14 mouse cellular contexts compared by ENCODE assay signal in genomic region chr7:127144412-127144811, GRCm38 (mm10). TPM values are rescaled to one million over a fixed set of nuclear protein-coding genes. Genes with fewer than 3 reads are reported as not detected.
DNase-seq lines count a peak whose midpoint lies in the region; ATAC-seq and TF ChIP-seq lines count a peak whose summit lies in the region.
"Had no signal": no experiment of that assay in that cellular context is flagged by ENCODE, and none has a peak within 500 bp of the region (broad histone marks: within the 10 kb centered on the region; RNA-seq: fewer than 3 reads in every experiment).

No protein-coding gene starts in this region.

- no peaks in the 10 kb centered on the region for H3K9me3 ChIP-seq in ES-E14 (ENCODE audit: control insufficient read depth, insufficient read depth, low read depth, low read length)
- H3K9me3 ChIP-seq in liver, postnatal 0 days (ENCODE audit: low read length) = no peaks in the 10 kb centered on the region
- H3K9me3 ChIP-seq: forebrain, embryonic 10.5 days; limb, embryonic 13.5 days had no signal

- TF ChIP-seq EP300 in liver, postnatal 0 days (IDR thresholded peaks at IDR 0.05; ENCODE audit: low read depth) = no peak

- in situ Hi-C loops in ES-E14 (cut with MboI; ENCODE audit: low sequenced_read_pairs in 2 of 2, unreplicated experiment in 2 of 2) = no loop called here

- peak overlapping the region; percentile 31; the same call in 1 of the 2 replicates for H3K9ac ChIP-seq in ES-E14 (ENCODE audit: insufficient read depth, low read depth, low read length, poor library complexity, severe bottlenecking)
- no peak overlapping the region for H3K9ac ChIP-seq in liver, postnatal 0 days (replicated peaks)
- H3K9ac ChIP-seq: limb, embryonic 13.5 days had no signal

- H3K27ac ChIP-seq in ES-E14 (ENCODE audit: insufficient read depth, low read depth, low read length, poor library complexity, severe bottlenecking) = no peak overlapping the region
- H3K27ac ChIP-seq in bone marrow, adult 2 months (ENCODE audit: control insufficient read depth, insufficient read depth, low read depth, low read length, poor library complexity) = no peak overlapping the region
- no peak overlapping the region for H3K27ac ChIP-seq in liver, postnatal 0 days (ENCODE audit: low read depth)
- H3K27ac ChIP-seq: forebrain, embryonic 10.5 days; limb, embryonic 13.5 days had no signal

- peaks cover 4 to 31% of the 10 kb centered on the region in 2 experiments; a peak in 3 of 4 replicates for H3K4me1 ChIP-seq in ES-E14 (ENCODE audit: control insufficient read depth in 2 of 2, insufficient read depth in 2 of 2, low read length in 2 of 2, poor library complexity in 1 of 2)
- peaks cover 3% of the 10 kb centered on the region; the same call in 1 of the 2 replicates for H3K4me1 ChIP-seq in bone marrow, adult 2 months (ENCODE audit: control insufficient read depth, insufficient read depth, low read length)
- H3K4me1 ChIP-seq in liver, postnatal 0 days (ENCODE audit: insufficient read depth) = peaks cover 13% of the 10 kb centered on the region
- H3K4me1 ChIP-seq: limb, embryonic 13.5 days had no signal

- H3K4me2 ChIP-seq in liver, postnatal 0 days (ENCODE audit: low read depth, low read length) = peak overlapping the region; percentile 26; the same call in 1 of the 2 replicates
- H3K4me2 ChIP-seq: limb, embryonic 13.5 days had no signal

- H3K27me3 ChIP-seq in liver, postnatal 0 days (ENCODE audit: insufficient read depth, low read length) = no peaks in the 10 kb centered on the region
- H3K27me3 ChIP-seq: limb, embryonic 13.5 days had no signal

- H3K36me3 ChIP-seq in ES-E14 (ENCODE audit: control insufficient read depth, insufficient read depth, low read length, poor library complexity, severe bottlenecking) = no peaks in the 10 kb centered on the region
- H3K36me3 ChIP-seq in liver, postnatal 0 days (replicated peaks; ENCODE audit: insufficient read depth, low read length) = no peaks in the 10 kb centered on the region
- H3K36me3 ChIP-seq: forebrain, embryonic 10.5 days; limb, embryonic 13.5 days had no signal

- ATAC-seq in liver, postnatal 0 days = no peak

- WGBS in bone marrow, adult 2 months = 25% methylated on average over 7 of the region's 7 CpGs
- WGBS in liver, postnatal 0 days (ENCODE audit: insufficient replicate concordance) = 53% methylated on average over 7 of the region's 7 CpGs

- no peak overlapping the region for H3K4me3 ChIP-seq in ES-E14 (ENCODE audit: insufficient read depth in 1 of 2, low read depth in 1 of 2, low read length in 2 of 2, poor library complexity in 1 of 2, severe bottlenecking in 1 of 2)
- peak overlapping the region; percentile 26 for H3K4me3 ChIP-seq in bone marrow, adult 2 months (replicated peaks; ENCODE audit: control insufficient read depth, low read depth, low read length)
- H3K4me3 ChIP-seq in liver, postnatal 0 days (ENCODE audit: low read depth, low read length) = no peak overlapping the region
- H3K4me3 ChIP-seq: forebrain, embryonic 10.5 days; limb, embryonic 13.5 days had no signal

- no peak for TF ChIP-seq CTCF in bone marrow, adult 2 months (IDR thresholded peaks at IDR 0.05; ENCODE audit: control insufficient read depth, insufficient read depth, low read length)
- no peak for TF ChIP-seq CTCF in liver, postnatal 0 days (IDR thresholded peaks at IDR 0.05; ENCODE audit: low read depth)

- TF ChIP-seq POLR2A in bone marrow, adult 2 months (IDR thresholded peaks at IDR 0.05; ENCODE audit: borderline replicate concordance, control insufficient read depth, low read depth, low read length) = no peak

- no peak for DNase-seq in ES-E14 (ENCODE audit: low read depth, low spot score)
- no peak for DNase-seq in liver, postnatal 0 days
- DNase-seq in thymus, postnatal 14 days = peak; percentile 56
- no peak for DNase-seq in layer of hippocampus, adult 8-10 months (ENCODE audit: low spot score in 2 of 2)
- no peak for DNase-seq in gastrocnemius, adult 18-20 months (ENCODE audit: low spot score)
- no peak for DNase-seq in spleen, postnatal 14 days (ENCODE audit: low spot score in 2 of 2)
- DNase-seq: cerebellum, adult 2 months; heart, postnatal 4 days; kidney, postnatal 10 days had no signal

TF ChIP-seq in ES-E14, 5 proteins besides CTCF, POLR2A, EP300 and RAD21:
- TF ChIP-seq CHD2 (IDR thresholded peaks at IDR 0.05; ENCODE audit: low read depth, low read length) (no peak), MAFK (IDR thresholded peaks at IDR 0.05; ENCODE audit: insufficient read depth, low read depth, low read length) (no peak), ZC3H11A (IDR thresholded peaks at IDR 0.05; ENCODE audit: borderline replicate concordance, low read depth, low read length) (no peak)

RNA-seq across cellular contexts. Expression of gene Spn, which starts 6.8 kb away (rescaled TPM):
- 30.2 and 67.4 TPM in 2 replicates for total RNA-seq in ES-E14 (2012; rRNA removed)
- 29.7 and 49.2 TPM in 2 replicates for polyA plus RNA-seq in bone marrow, adult 2 months (2011; ENCODE audit: insufficient read depth, insufficient read length, low replicate concordance, missing spikeins)
- 4.9 and 5.6 TPM in 2 replicates for polyA plus RNA-seq in liver, postnatal 0 days (2015; fragmentation: Nextera tagmentation; extraction: Ambion mirVana)
- under 1 TPM; 0.29 to 0.68 (median 0.46) TPM for total RNA-seq in layer of hippocampus, adult 8-10 months (2022)
- under 1 TPM; 0.07 to 0.14 TPM for total RNA-seq in gastrocnemius, adult 18-20 months (2021)

RNA-seq across cellular contexts. Expression of gene Qprt, which starts 22.4 kb away (rescaled TPM):
- total RNA-seq in ES-E14 (2012; rRNA removed) = 5.6 and 7.1 TPM in 2 replicates
- polyA plus RNA-seq in bone marrow, adult 2 months (2011; ENCODE audit: insufficient read depth, insufficient read length, low replicate concordance, missing spikeins) = 1.4 and 10.6 TPM in 2 replicates
- 148 and 151 TPM in 2 replicates for polyA plus RNA-seq in liver, postnatal 0 days (2015; fragmentation: Nextera tagmentation; extraction: Ambion mirVana)
- 1 to 10 TPM in 1 of 4 experiments, under 1 TPM in 3; 0.22 to 1.1 (median 0.53) TPM for total RNA-seq in layer of hippocampus, adult 8-10 months (2022)
- total RNA-seq in gastrocnemius, adult 18-20 months (2021) = under 1 TPM; 0.37 to 0.55 TPM
- total RNA-seq: heart, adult 8-10 months had no signal

RNA-seq across cellular contexts. Expression of gene Cd2bp2, which starts 51.4 kb away (rescaled TPM):
- total RNA-seq in ES-E14 (2012; rRNA removed) = 113 and 133 TPM in 2 replicates
- polyA plus RNA-seq in bone marrow, adult 2 months (2011; ENCODE audit: insufficient read depth, insufficient read length, low replicate concordance, missing spikeins) = 46.6 and 64.1 TPM in 2 replicates
- polyA plus RNA-seq in liver, postnatal 0 days (2015; fragmentation: Nextera tagmentation; extraction: Ambion mirVana) = 11.5 and 14.0 TPM in 2 replicates
- total RNA-seq in layer of hippocampus, adult 8-10 months (2022) = 10 to 100 TPM; 87.4 to 94.4 (median 90.0) TPM
- 10 to 100 TPM; 25.1 to 26.8 TPM for total RNA-seq in gastrocnemius, adult 18-20 months (2021)

RNA-seq across cellular contexts. Expression of gene AI467606, which starts 53.3 kb away (rescaled TPM):
- 13.5 and 31.2 TPM in 2 replicates for total RNA-seq in ES-E14 (2012; rRNA removed)
- 13.6 and 36.8 TPM in 2 replicates for polyA plus RNA-seq in bone marrow, adult 2 months (2011; ENCODE audit: insufficient read depth, insufficient read length, low replicate concordance, missing spikeins)
- 7.6 and 8.1 TPM in 2 replicates for polyA plus RNA-seq in liver, postnatal 0 days (2015; fragmentation: Nextera tagmentation; extraction: Ambion mirVana)
- 1 to 10 TPM; 1.2 to 3.7 (median 2.3) TPM for total RNA-seq in layer of hippocampus, adult 8-10 months (2022)
- total RNA-seq in gastrocnemius, adult 18-20 months (2021) = under 1 TPM; 0.50 to 0.93 TPM

RNA-seq across cellular contexts. Expression of gene Zg16, which starts 57.3 kb away (rescaled TPM):
- not detected in 2 replicates for total RNA-seq in ES-E14 (2012; rRNA removed)
- polyA plus RNA-seq in bone marrow, adult 2 months (2011; ENCODE audit: insufficient read depth, insufficient read length, low replicate concordance, missing spikeins) = 3.1 TPM in 1 of 2 replicates, not detected in the other
- polyA plus RNA-seq in liver, postnatal 0 days (2015; fragmentation: Nextera tagmentation; extraction: Ambion mirVana) = 0.59 and 1.8 TPM in 2 replicates
- not detected for total RNA-seq in layer of hippocampus, adult 8-10 months (2022)
- not detected for total RNA-seq in gastrocnemius, adult 18-20 months (2021)
- total RNA-seq: heart, adult 8-10 months; heart, postnatal 4 days; left cerebral cortex, adult 18-20 months had no signal
- polyA plus RNA-seq: forebrain, embryonic 10.5 days; limb, embryonic 13.5 days had no signal

Comparison
In these comparisons a context has a peak if more than half of its experiments do, and no peak if none do; other contexts are left out.
1. RNA of gene Spn, which starts 6.8 kb away (total RNA-seq): 30.2 to 67.4 TPM in ES-E14; 0.29 to 0.68 TPM in layer of hippocampus, adult 8-10 months and 0.07 to 0.14 TPM in gastrocnemius, adult 18-20 months; every median in the first group is over 10 times any median in the second.